Mouse (Mus musculus): ENCODE results near the gene Ripor3. TPM values are rescaled to one million over a fixed set of nuclear protein-coding genes. Genes with fewer than 3 reads are reported as not detected.

Ripor3 gene
- polyA plus RNA-seq, 1 experiment from 2014 or later, result 3.0 TPM

- Histone ChIP-seq H3K9ac (ENCODE audit: low read length) (no peak overlapping the region), H3K4me2 (replicated peaks; ENCODE audit: low read depth) (no peak overlapping the region), H3K4me1 (replicated peaks; ENCODE audit: control insufficient read depth, insufficient read depth) (peaks cover 19% of the 10 kb centered on the region), H3K9me3 (ENCODE audit: control insufficient read depth, low read length) (no peaks in the 10 kb centered on the region), H3K27ac (replicated peaks) (peak overlapping the region; percentile 70), H3K27me3 (ENCODE audit: control insufficient read depth, insufficient read depth, low read length) (no peaks in the 10 kb centered on the region), H3K36me3 (ENCODE audit: control insufficient read depth, insufficient read depth, low read length) (no peaks in the 10 kb centered on the region), H3K4me3 (ENCODE audit: low read depth, low read length) (no peak overlapping the region)
- DNase-seq (ENCODE audit: low spot score) (no peak), ATAC-seq (ENCODE audit: low FRiP score, low TSS enrichment) (no peak)
- TF ChIP-seq CTCF (IDR thresholded peaks at IDR 0.05; ENCODE audit: low read depth) (no peak), EP300 (optimal IDR thresholded peaks at IDR 0.05) (no peak)
- 59% methylated on average over 2 of the region's 2 CpGs for WGBS
These were observed 60.6 kb downstream of the Ripor3 start for GRCm38 (mm10) chr2:167949808-167950207.

DNA sequence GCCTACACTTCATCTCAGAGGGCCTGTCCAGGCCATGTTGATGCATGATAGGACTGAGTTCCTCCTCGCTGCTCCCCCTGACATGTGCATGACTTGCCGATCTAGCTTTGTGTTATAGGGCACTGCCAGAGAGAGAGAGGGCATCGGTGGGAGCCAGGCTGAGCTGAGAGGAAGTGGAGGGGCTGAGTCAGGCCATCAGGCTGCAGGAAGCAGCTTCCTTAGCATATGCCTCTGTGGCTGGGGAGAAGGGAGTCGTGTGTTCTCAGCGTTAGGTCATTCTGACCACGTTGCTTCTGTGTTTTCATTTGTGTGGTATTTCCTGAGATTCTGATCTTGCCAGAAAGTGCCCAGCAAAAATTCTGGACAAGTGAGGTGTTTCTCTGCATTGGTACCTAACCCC is 61.2 kb downstream of the Ripor3 start:
- H3K4me2 ChIP-seq (replicated peaks; ENCODE audit: low read depth), result no peak overlapping the region
- peaks cover 19% of the 10 kb centered on the region for H3K4me1 ChIP-seq (replicated peaks; ENCODE audit: control insufficient read depth, insufficient read depth)
- H3K9ac ChIP-seq (ENCODE audit: low read length), result no peak overlapping the region; the same call in 1 of the 2 replicates
- no peak overlapping the region for H3K4me3 ChIP-seq (ENCODE audit: low read depth, low read length)
- no peaks in the 10 kb centered on the region for H3K36me3 ChIP-seq (ENCODE audit: control insufficient read depth, insufficient read depth, low read length)
- TF ChIP-seq EP300 (optimal IDR thresholded peaks at IDR 0.05) (no peak), CTCF (IDR thresholded peaks at IDR 0.05; ENCODE audit: low read depth) (no peak)
- 47% methylated on average over 6 of the region's 6 CpGs for WGBS
- no peaks in the 10 kb centered on the region for H3K9me3 ChIP-seq (ENCODE audit: control insufficient read depth, low read length)
- DNase-seq (ENCODE audit: low spot score) (no peak), ATAC-seq (ENCODE audit: low FRiP score, low TSS enrichment) (peak; percentile 30; the same call in 1 of the 2 replicates)
- no peaks in the 10 kb centered on the region for H3K27me3 ChIP-seq (ENCODE audit: control insufficient read depth, insufficient read depth, low read length)
- H3K27ac ChIP-seq (replicated peaks), result peak overlapping the region; percentile 70

- no peak for DNase-seq (ENCODE audit: low spot score)
- Histone ChIP-seq H3K27me3 (ENCODE audit: control insufficient read depth, insufficient read depth, low read length) (no peaks in the 10 kb centered on the region), H3K4me1 (replicated peaks; ENCODE audit: control insufficient read depth, insufficient read depth) (peaks cover 19% of the 10 kb centered on the region), H3K4me3 (ENCODE audit: low read depth, low read length) (no peak overlapping the region), H3K4me2 (replicated peaks; ENCODE audit: low read depth) (no peak overlapping the region), H3K9me3 (ENCODE audit: control insufficient read depth, low read length) (no peaks in the 10 kb centered on the region), H3K9ac (ENCODE audit: low read length) (no peak overlapping the region), H3K27ac (replicated peaks) (peak overlapping the region; percentile 70), H3K36me3 (ENCODE audit: control insufficient read depth, insufficient read depth, low read length) (no peaks in the 10 kb centered on the region)
- ATAC-seq (ENCODE audit: low FRiP score, low TSS enrichment), result no peak
- 80% methylated on average over 13 of the region's 13 CpGs for WGBS
- TF ChIP-seq CTCF (IDR thresholded peaks at IDR 0.05; ENCODE audit: low read depth) (no peak), EP300 (optimal IDR thresholded peaks at IDR 0.05) (no peak)
These were observed 61.9 kb downstream of the Ripor3 start for GRCm38 (mm10) chr2:167948557-167948956.

- DNase-seq (ENCODE audit: low spot score), result peak; percentile 58
- Histone ChIP-seq H3K9me3 (ENCODE audit: control insufficient read depth, low read length) (no peaks in the 10 kb centered on the region), H3K4me3 (ENCODE audit: low read depth, low read length) (no peak overlapping the region), H3K27ac (replicated peaks) (peak overlapping the region; percentile 70), H3K9ac (ENCODE audit: low read length) (no peak overlapping the region), H3K4me2 (replicated peaks; ENCODE audit: low read depth) (no peak overlapping the region), H3K4me1 (replicated peaks; ENCODE audit: control insufficient read depth, insufficient read depth) (peaks cover 22% of the 10 kb centered on the region), H3K27me3 (ENCODE audit: control insufficient read depth, insufficient read depth, low read length) (no peaks in the 10 kb centered on the region), H3K36me3 (ENCODE audit: control insufficient read depth, insufficient read depth, low read length) (no peaks in the 10 kb centered on the region)
- ATAC-seq (ENCODE audit: low FRiP score, low TSS enrichment), result peak; percentile 39; the same call in 1 of the 2 replicates
- no peak for TF ChIP-seq CTCF (IDR thresholded peaks at IDR 0.05; ENCODE audit: low read depth)
- TF ChIP-seq EP300 (optimal IDR thresholded peaks at IDR 0.05), result no peak
- WGBS, result 58% methylated on average over 6 of the region's 6 CpGs
These were observed 62.4 kb downstream of the Ripor3 start for GRCm38 (mm10) chr2:167948047-167948446.

GRCm38 (mm10) chr2:167947251-167947650 is 63.2 kb downstream of the Ripor3 start:
- DNase-seq (ENCODE audit: low spot score), result no peak
- Histone ChIP-seq H3K4me1 (replicated peaks; ENCODE audit: control insufficient read depth, insufficient read depth) (peaks cover 30% of the 10 kb centered on the region), H3K9me3 (ENCODE audit: control insufficient read depth, low read length) (no peaks in the 10 kb centered on the region), H3K4me3 (ENCODE audit: low read depth, low read length) (no peak overlapping the region), H3K36me3 (ENCODE audit: control insufficient read depth, insufficient read depth, low read length) (no peaks in the 10 kb centered on the region), H3K27me3 (ENCODE audit: control insufficient read depth, insufficient read depth, low read length) (no peaks in the 10 kb centered on the region), H3K27ac (replicated peaks) (peak overlapping the region; percentile 70), H3K9ac (ENCODE audit: low read length) (no peak overlapping the region), H3K4me2 (replicated peaks; ENCODE audit: low read depth) (no peak overlapping the region)
- 47% methylated on average over 3 of the region's 3 CpGs for WGBS
- peak; percentile 69 for ATAC-seq (ENCODE audit: low FRiP score, low TSS enrichment)
- peak; percentile 52 for TF ChIP-seq EP300 (optimal IDR thresholded peaks at IDR 0.05)
- TF ChIP-seq CTCF (IDR thresholded peaks at IDR 0.05; ENCODE audit: low read depth), result no peak

- H3K27ac ChIP-seq (replicated peaks), result no peak overlapping the region
- H3K9ac ChIP-seq (ENCODE audit: low read length), result no peak overlapping the region
- 79% methylated on average over 5 of the region's 5 CpGs for WGBS
- H3K27me3 ChIP-seq (ENCODE audit: control insufficient read depth, insufficient read depth, low read length), result no peaks in the 10 kb centered on the region
- H3K9me3 ChIP-seq (ENCODE audit: control insufficient read depth, low read length), result no peaks in the 10 kb centered on the region
- DNase-seq (ENCODE audit: low spot score) (no peak), ATAC-seq (ENCODE audit: low FRiP score, low TSS enrichment) (no peak)
- peaks cover 35% of the 10 kb centered on the region for H3K4me1 ChIP-seq (replicated peaks; ENCODE audit: control insufficient read depth, insufficient read depth)
- H3K4me3 ChIP-seq (ENCODE audit: low read depth, low read length), result no peak overlapping the region
- H3K36me3 ChIP-seq (ENCODE audit: control insufficient read depth, insufficient read depth, low read length), result no peaks in the 10 kb centered on the region
- TF ChIP-seq CTCF (IDR thresholded peaks at IDR 0.05; ENCODE audit: low read depth) (no peak), EP300 (optimal IDR thresholded peaks at IDR 0.05) (no peak)
- no peak overlapping the region for H3K4me2 ChIP-seq (replicated peaks; ENCODE audit: low read depth)
These were observed 65.0 kb downstream of the Ripor3 start for GRCm38 (mm10) chr2:167945451-167945850.

Data from stomach, postnatal 0 days (tissue).